Mouse (Mus musculus): Measurements from ENCODE around the gene 1700003F12Rik.

GRCm38 (mm10) chr2:154538310-154538709, 8.6 kb upstream of the 1700003F12Rik start:
- no peak for TF ChIP-seq CTCF (IDR thresholded peaks at IDR 0.05; ENCODE audit: borderline replicate concordance, insufficient read depth, low read length)
- no peak for TF ChIP-seq POLR2A (IDR thresholded peaks at IDR 0.05; ENCODE audit: low read depth, low read length)

All from embryonic fibroblast, embryonic 13.5 days (primary cell).